Mouse (Mus musculus) testis, adult 2 months (tissue): ENCODE measurements around the gene Prlr.

ENCODE experiments used
- CTCF ChIP-seq: fragments of 200-500 bp; IDR thresholded peaks from 2 replicates; pipeline ENCODE4 v1.5.1; 2012; ENCODE audit warnings: low read depth, mild to moderate bottlenecking, inconsistent platforms, low read length, moderate library complexity; ENCODE audit not compliant: control insufficient read depth, insufficient read depth, insufficient replicate concordance
- POLR2A ChIP-seq: fragments of 200-500 bp; IDR thresholded peaks from 2 replicates; pipeline ENCODE4 v1.6.1; 2012; ENCODE audit warnings: low read depth, mild to moderate bottlenecking, inconsistent platforms, low read length, moderate library complexity; ENCODE audit not compliant: control insufficient read depth

DNA sequence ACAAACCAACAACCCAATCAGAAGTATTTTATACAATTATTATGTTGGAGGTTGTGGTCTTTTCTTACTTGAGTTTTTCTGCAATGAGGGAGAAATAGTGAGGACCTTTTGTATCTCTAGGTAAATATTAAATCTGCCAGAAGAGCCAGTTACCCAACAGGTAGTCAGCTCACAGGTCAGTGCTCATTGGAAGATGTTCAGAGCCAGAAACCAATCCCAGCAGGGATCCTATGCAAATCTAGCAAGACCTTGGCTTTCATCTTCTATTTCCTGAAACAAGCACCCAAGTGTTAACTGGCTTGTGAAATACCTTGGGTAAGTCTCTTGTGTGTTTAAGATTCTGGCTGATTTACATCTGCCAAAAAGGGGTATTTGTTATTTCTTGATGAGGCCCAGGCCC lies 99.3 kb downstream of the Prlr start:
- TF ChIP-seq POLR2A (no peak), CTCF (no peak)
